Mouse (Mus musculus) left cerebral cortex, postnatal 14 days (tissue): ENCODE data around the gene BC051019. TPM values are rescaled to one million over a fixed set of nuclear protein-coding genes. Genes with fewer than 3 reads are reported as not detected.

Experiments used
- DNase-seq, 2 experiments: peaks; one replicate each; pipeline ENCODE4 v3.0.0; 2021 to 2022; ENCODE audit warnings: low spot score in 2 of 2, mixed read lengths in 1 of 2
- intact Hi-C: fragments of 180-260 bp; cut with DNase I; formaldehyde crosslinking; loops from one replicate; pipeline ENCODE4 v1.15.1; 2025
- total RNA-seq, 2 experiments: library from RNA; stranded (reverse); gene quantifications; 2 replicates each; pipeline ENCODE4 v1.2.3; 2021

BC051019 gene
- total RNA-seq, 2 experiments from 2014 or later = not detected

- intact Hi-C loops = no loop called here
- peak; percentile 74 to 75 for DNase-seq
Observed at GRCm38 (mm10) chr7:109671581-109672471, 51.8 kb downstream of the BC051019 start.

GRCm38 (mm10) chr7:109669426-109670170 lies 54.1 kb downstream of the BC051019 start:
- intact Hi-C loops = no loop called here
- DNase-seq = no peak

DNA sequence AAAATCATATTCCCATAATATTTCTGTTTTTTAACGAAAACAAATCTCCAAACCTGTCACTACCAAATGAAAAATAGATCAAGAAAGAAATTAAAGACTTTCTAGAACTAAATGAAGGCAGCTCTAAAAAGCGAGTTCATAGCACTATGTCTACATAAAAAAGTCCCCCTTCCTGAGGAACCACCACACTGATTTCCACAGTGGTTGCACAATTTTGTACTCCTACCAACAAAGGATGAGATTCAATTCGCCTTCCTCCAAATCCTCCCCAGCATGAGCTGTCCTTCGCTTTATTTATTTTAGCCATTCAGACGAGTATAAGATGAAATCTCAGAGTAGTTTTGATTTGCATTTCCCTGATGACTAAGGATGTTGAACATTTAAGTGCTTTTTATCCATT lies 57.0 kb downstream of the BC051019 start:
- DNase-seq = no peak

GRCm38 (mm10) chr7:109662626-109663025 lies 61.0 kb downstream of the BC051019 start:
- no peak for DNase-seq
- intact Hi-C loops = no loop called here

More for the DNA sequence above, 57.0 kb downstream of the BC051019 start:
- intact Hi-C loops = no loop called here

Other genes with a start within 250 kb of the BC051019 start
- gene Trim66, start 215.7 kb downstream of the BC051019 start, total RNA-seq = 10 to 100 TPM in 1 of 2 experiments, 1 to 10 TPM in 1; 8.7 to 11.0 TPM
- gene Rpl27a, start 204.7 kb downstream of the BC051019 start, total RNA-seq = 100 to 1,000 TPM; 101 to 121 TPM
- 10 to 100 TPM; 14.1 to 16.8 TPM for gene St5, start 20.2 kb downstream of the BC051019 start, total RNA-seq
- 1 to 10 TPM; 3.9 to 4.5 TPM for gene Akip1, start 20.2 kb downstream of the BC051019 start, total RNA-seq
- gene Ascl3, start 7.9 kb upstream of the BC051019 start, total RNA-seq = not detected
- gene Tmem9b, start 29.0 kb upstream of the BC051019 start, total RNA-seq = 10 to 100 TPM; 81.0 to 81.5 TPM
- 10 to 100 TPM; 87.2 to 87.8 TPM for gene Nrip3, start 58.2 kb upstream of the BC051019 start, total RNA-seq
- gene Scube2, start 141.8 kb upstream of the BC051019 start, total RNA-seq = under 1 TPM; 0.82 to 0.88 TPM
- gene Dennd5a, start 236.6 kb upstream of the BC051019 start, total RNA-seq = 100 to 1,000 TPM; 182 to 186 TPM